Comparison of ENCODE assay signal across 8 mouse cellular contexts in the genomic region with DNA sequence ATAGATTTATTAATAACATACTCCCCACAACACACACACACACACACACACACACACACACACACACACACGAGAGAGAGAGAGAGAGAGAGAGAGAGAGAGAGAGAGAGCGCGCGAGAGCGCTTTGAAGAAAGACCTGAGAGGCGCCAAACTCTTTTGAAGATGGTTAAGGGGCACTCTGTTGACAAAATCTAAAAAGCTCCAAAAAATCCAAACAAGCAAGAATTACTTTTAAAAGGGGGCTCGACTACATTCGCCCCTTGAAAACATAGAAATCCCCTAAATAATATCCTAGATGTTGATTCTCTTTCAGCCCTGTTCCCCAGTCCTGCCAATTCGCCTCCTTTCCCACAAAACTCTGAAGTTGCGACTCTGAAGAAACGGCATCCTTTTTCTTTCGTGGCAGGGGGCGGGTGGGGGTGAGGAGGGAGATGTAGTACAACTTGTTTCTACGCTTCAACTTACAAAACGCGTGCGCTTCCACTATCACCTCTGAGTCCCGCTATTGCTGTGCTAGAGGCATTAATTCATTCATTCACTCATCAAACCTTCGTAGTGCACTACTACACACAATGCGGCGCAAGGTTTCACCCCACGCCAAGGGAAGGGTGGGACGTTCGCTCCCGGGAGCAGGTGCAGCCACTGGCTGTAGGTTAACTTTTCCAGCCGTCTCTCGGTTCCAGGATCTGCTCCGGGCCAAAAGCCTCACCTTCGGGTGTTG. TPM values are rescaled to one million over a fixed set of nuclear protein-coding genes. Genes with fewer than 3 reads are reported as not detected.
A peak's percentile ranks its signal among the peaks of the same experiment; 100 is the strongest.
DNase-seq lines count a peak whose midpoint lies in the region; ATAC-seq and TF ChIP-seq lines count a peak whose summit lies in the region.

No protein-coding gene starts in this region.

- H3K4me2 ChIP-seq in lung, embryonic 16.5 days (ENCODE audit: low read depth, low read length), result peak overlapping the region; percentile 88
- H3K4me2 ChIP-seq in hindbrain, postnatal 0 days (ENCODE audit: low read depth, low read length), result peak overlapping the region; percentile 95
- peak overlapping the region; percentile 62 for H3K4me2 ChIP-seq in midbrain, embryonic 16.5 days (ENCODE audit: low read length)

- H3K4me1 ChIP-seq in lung, embryonic 16.5 days (replicated peaks; ENCODE audit: control insufficient read depth, insufficient read depth, low read length), result peaks cover 15% of the 10 kb centered on the region
- no peaks in the 10 kb centered on the region; the same call in 1 of the 2 replicates for H3K4me1 ChIP-seq in cortical plate, adult 2 months (ENCODE audit: control insufficient read depth, insufficient read depth, low read length)
- peaks cover 4% of the 10 kb centered on the region; the same call in 1 of the 2 replicates for H3K4me1 ChIP-seq in hindbrain, postnatal 0 days (ENCODE audit: insufficient read depth, low read length)
- H3K4me1 ChIP-seq in midbrain, embryonic 16.5 days (ENCODE audit: control insufficient read depth, insufficient read depth, low read length), result peaks cover 30% of the 10 kb centered on the region

- peak overlapping the region; percentile 81 for H3K4me3 ChIP-seq in lung, embryonic 16.5 days (ENCODE audit: low read length)
- peak overlapping the region; percentile 77 for H3K4me3 ChIP-seq in cortical plate, adult 2 months (ENCODE audit: insufficient read depth, low read length)
- peak overlapping the region; percentile 99 for H3K4me3 ChIP-seq in hindbrain, postnatal 0 days (ENCODE audit: low read length)
- peak overlapping the region; percentile 81 for H3K4me3 ChIP-seq in midbrain, embryonic 16.5 days (ENCODE audit: low read depth, low read length)

- H3K27ac ChIP-seq in lung, embryonic 16.5 days (ENCODE audit: low read length), result peak overlapping the region; percentile 63
- H3K27ac ChIP-seq in cortical plate, adult 2 months (ENCODE audit: insufficient read depth, low read length), result peak overlapping the region; percentile 33
- H3K27ac ChIP-seq in hindbrain, postnatal 0 days, result peak overlapping the region; percentile 95
- peak overlapping the region; percentile 89 for H3K27ac ChIP-seq in midbrain, embryonic 16.5 days (ENCODE audit: low read length)

- TF ChIP-seq CTCF in cortical plate, adult 2 months (IDR thresholded peaks at IDR 0.05; ENCODE audit: extremely low read depth, insufficient read depth, low read length), result no peak
- TF ChIP-seq CTCF in hindbrain, postnatal 0 days (IDR thresholded peaks at IDR 0.05; ENCODE audit: low read depth), result no peak

- H3K9ac ChIP-seq in lung, embryonic 16.5 days (ENCODE audit: low read length), result peak overlapping the region; percentile 68
- peak overlapping the region; percentile 88 for H3K9ac ChIP-seq in hindbrain, postnatal 0 days (replicated peaks; ENCODE audit: low read length)
- peak overlapping the region; percentile 86 for H3K9ac ChIP-seq in midbrain, embryonic 16.5 days (ENCODE audit: low read depth, low read length)

- DNase-seq in lung, postnatal 25 days (ENCODE audit: low spot score), result no peak
- no peak for DNase-seq in hindbrain, postnatal 0 days (ENCODE audit: low spot score)
- no peak for DNase-seq in urinary bladder, postnatal 14 days (ENCODE audit: low spot score)
- DNase-seq in left cerebral cortex, adult 9 months (ENCODE audit: low spot score in 2 of 2), result no peak
- DNase-seq in kidney, adult 18-20 months, result no peak

- under 1% methylated on average over 29 of the region's 29 CpGs for WGBS in lung, embryonic 16.5 days
- under 1% methylated on average over 28 of the region's 29 CpGs for whole genome bisulfite sequencing in hindbrain, postnatal 0 days
- 2% methylated on average over 29 of the region's 29 CpGs for WGBS in midbrain, embryonic 16.5 days

- peak; percentile 37; the same call in 1 of the 2 replicates for ATAC-seq in lung, embryonic 16.5 days (ENCODE audit: low read depth)
- no peak; the same call in 1 of the 2 replicates for ATAC-seq in hindbrain, postnatal 0 days
- peak; percentile 55; the same call in 1 of the 2 replicates for ATAC-seq in midbrain, embryonic 16.5 days

- no peak for TF ChIP-seq POLR2A in cortical plate, adult 2 months (IDR thresholded peaks at IDR 0.05; ENCODE audit: extremely low read depth, insufficient read depth, low read length)

- H3K9me3 ChIP-seq in lung, embryonic 16.5 days (ENCODE audit: control insufficient read depth, low read length), result no peaks in the 10 kb centered on the region
- H3K9me3 ChIP-seq in hindbrain, postnatal 0 days (ENCODE audit: low read length), result no peaks in the 10 kb centered on the region
- H3K9me3 ChIP-seq in midbrain, embryonic 16.5 days (replicated peaks; ENCODE audit: control insufficient read depth, low read length, poor library complexity, severe bottlenecking), result no peaks in the 10 kb centered on the region

- H3K27me3 ChIP-seq in lung, embryonic 16.5 days (ENCODE audit: control insufficient read depth, insufficient read depth, low read depth, low read length), result no peaks in the 10 kb centered on the region
- no peaks in the 10 kb centered on the region for H3K27me3 ChIP-seq in hindbrain, postnatal 0 days (ENCODE audit: insufficient read depth, low read length)
- no peaks in the 10 kb centered on the region for H3K27me3 ChIP-seq in midbrain, embryonic 16.5 days (ENCODE audit: control insufficient read depth, insufficient read depth, low read depth, low read length)

- H3K36me3 ChIP-seq in lung, embryonic 16.5 days (ENCODE audit: control insufficient read depth, insufficient read depth, low read length), result no peaks in the 10 kb centered on the region
- H3K36me3 ChIP-seq in hindbrain, postnatal 0 days (ENCODE audit: insufficient read depth, low read length), result no peaks in the 10 kb centered on the region
- H3K36me3 ChIP-seq in midbrain, embryonic 16.5 days (ENCODE audit: control insufficient read depth, insufficient read depth, low read length), result no peaks in the 10 kb centered on the region

RNA-seq across cellular contexts. Expression of a gene that starts 1.5 kb away (rescaled TPM):
- 7.7 and 8.1 TPM in 2 replicates for polyA plus RNA-seq in lung, embryonic 16.5 days (2015; fragmentation: Nextera tagmentation; extraction: Ambion mirVana)
- 167 and 180 TPM in 2 replicates for polyA plus RNA-seq in cortical plate, adult 2 months (2012; rRNA removed)
- 40.6 and 40.7 TPM in 2 replicates for total RNA-seq in hindbrain, postnatal 0 days (2014; rRNA removed)
- polyA plus RNA-seq in hindbrain, postnatal 0 days (2015; fragmentation: Nextera tagmentation; extraction: Ambion mirVana), result 39.2 and 40.1 TPM in 2 replicates
- polyA plus RNA-seq in midbrain, embryonic 16.5 days (2015; fragmentation: Nextera tagmentation; extraction: Ambion mirVana), result 28.5 and 29.0 TPM in 2 replicates

Comparison
In these comparisons a context has a peak if more than half of its experiments do, and no peak if none do; other contexts are left out.
1. H3K27ac ChIP-seq: peak in every context shown above with its lines; median percentile 95 in hindbrain, postnatal 0 days; 89 in midbrain, embryonic 16.5 days; 63 in lung, embryonic 16.5 days; 33 in cortical plate, adult 2 months.